Mouse (Mus musculus) ZHBTc4 (cell line): ENCODE results near the gene Ckm.

Experiments used
- DNase-seq: peaks from one replicate; pipeline ENCODE4 v3.0.0-alpha.2; 2011; ENCODE audit warnings: low read depth, low spot score

Ckm gene

DNA sequence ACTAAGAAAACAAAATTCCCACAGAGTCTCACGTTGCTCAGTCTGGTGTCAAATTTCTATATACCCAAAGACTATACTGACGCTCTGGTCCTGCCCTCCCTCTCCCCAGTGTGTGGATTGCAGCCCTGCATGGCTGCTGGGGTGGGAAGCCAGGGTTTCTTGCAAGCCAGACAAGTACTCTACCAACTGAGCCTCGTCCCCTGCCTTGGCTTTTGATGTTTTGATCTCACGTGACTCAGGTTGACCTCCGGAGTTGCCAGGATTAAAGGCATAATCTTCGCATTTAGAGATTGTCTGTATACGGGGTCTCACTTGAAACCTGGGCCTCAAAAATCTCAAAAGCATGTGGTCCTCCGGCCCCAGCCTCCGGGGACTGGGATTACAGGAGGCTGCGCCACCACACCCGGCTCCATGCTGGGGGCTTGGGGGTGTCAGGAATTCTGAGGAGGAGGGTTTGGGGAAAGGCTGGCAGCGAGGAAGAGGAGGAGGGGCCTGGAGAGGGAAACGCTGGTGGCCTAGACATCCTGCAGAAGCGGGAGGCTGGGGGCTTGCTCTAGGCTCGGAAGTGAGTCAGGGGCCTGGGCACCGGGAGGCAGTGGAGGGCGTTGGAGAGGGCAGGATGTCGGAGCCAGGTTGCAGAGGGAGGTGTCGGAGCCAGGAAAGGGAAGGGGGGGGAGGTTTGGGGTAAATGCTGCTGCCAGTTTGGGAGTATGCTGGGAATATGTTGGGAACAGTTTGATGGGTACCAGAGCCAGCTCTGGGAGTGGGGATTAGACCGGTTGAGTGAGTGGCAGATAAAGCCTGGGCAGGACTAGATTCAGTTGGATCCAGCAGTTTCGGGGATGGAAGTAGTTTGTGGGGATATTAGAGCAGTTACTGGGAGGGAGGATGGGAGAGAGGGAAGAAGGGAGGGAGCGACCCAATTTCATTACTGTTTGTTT is 60.1 kb downstream of the Ckm start:
- no peak for DNase-seq

DNA sequence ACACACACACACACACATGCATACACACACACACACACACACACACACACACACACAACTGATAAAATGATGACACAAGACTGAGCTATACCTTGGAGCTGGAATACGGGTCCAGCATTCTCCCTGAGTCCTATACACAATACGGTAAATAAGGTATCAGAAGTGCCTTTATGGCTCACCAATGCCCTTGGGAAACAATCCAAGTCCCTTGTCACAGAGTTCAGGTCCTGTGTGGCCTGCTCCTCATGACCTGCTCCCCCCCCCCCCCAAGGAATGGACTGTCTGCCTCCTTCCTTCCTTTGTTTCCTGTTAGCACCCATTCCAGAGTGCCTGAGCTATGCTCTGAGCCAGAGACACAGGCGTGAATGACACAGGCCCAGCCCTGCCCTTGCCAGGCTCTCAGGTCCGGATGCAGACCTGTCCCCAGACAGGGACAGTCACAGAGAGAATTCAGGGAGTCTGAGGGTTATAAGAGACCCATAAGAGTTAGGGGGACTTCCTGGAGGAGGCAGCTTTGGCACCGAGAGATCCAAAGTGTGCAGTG is 62.1 kb downstream of the Ckm start:
- no peak for DNase-seq

DNA sequence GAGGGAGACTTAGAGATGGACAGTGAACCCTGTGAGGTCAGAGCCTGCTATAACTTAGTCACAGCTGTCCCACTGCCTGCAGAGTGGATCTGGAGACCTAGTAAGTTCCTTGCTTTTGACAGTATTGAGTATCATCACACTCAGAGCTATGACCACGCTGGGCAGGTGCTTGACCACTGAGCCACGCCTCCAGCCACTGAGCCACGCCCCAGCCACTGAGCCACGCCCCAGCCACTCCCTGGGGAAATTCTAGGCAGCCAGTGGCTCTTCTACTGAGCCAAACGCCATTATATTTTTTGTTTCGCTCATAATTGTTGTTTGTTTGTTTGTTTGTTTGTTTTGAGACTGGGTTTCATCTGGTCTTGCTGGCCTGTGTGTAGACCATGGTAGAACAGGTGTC is 63.1 kb downstream of the Ckm start:
- no peak for DNase-seq

DNA sequence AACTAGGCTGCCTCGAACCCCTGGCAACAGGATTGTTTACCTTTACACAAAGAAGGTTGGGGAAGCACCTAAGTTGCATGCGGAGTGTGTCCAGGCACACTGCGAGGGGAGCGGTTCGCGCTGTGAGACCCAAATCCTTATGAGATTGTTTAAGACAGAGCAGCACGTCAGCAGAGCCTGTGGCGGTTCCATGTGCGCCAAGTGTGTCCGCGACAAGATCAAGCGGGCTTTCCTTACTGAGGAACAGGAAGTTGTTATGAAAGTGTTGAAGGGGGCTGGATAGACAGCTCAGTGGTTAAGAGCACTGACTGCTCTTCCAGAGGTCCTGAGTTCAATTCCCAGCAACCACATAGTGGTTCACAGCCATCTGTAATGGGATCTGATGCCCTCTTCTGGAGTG is 63.7 kb downstream of the Ckm start:
- DNase-seq = no peak

DNA sequence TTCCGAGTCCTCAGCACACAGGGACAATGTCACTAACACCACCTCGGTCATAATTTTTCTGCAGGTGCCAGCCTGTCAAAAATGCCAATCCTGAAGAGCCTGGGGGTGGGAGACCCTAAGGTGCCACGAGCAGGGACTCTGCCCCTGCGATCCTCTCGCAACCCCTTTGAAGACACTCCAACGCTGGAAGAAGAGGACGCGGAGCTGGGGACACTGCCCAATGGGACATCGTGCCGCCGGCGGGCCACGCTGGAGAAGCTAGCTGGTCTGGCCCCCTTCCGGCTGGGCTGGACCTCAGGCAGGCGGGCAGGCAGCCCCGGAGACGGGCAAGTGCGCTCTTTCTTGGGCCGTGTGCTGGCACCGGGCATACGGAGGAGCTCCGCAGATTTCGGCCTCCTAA is 64.8 kb downstream of the Ckm start:
- no peak for DNase-seq

DNA sequence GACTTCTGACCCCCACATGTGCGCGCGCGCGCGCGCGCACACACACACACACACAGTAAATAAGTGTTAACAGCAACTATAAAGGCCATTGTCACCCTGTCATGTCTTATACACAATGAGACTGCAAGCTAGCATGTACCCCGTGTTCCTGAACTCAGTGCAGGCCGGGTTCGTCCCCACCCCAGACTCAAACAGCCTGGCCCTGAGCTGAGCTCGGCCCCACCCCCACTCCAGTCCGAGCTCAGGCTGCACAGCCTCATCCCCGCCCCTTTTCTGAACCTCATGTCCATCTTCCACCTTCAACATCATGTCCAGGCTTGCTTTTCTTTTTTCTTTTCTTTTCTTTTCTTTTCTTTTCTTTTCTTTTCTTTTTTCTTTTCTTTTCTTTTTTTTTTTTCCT is 65.7 kb downstream of the Ckm start:
- DNase-seq = peak; percentile 43

DNA sequence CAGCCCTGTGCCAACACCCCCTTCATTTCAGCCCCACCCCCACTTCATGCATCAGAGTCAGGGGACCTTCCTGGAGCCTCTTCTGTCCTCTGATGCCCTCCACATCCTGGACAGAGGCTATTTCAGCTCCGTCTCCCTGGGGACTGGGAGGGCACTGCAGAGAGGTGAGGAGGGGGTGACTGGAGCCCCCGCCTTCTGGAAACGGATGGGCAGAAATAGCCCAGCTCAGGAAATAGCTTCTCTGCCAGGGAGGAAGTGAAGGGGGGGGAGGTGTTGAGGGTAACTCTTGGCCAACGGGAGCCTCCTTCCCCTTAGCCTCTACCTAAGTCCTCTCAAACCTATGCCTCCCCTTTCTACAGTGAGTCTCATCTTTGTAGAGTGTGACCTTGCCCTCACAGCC is 67.8 kb downstream of the Ckm start:
- no peak for DNase-seq
